Mouse (Mus musculus) cerebellum, postnatal 36 days (tissue): Measurements from ENCODE around the gene Dusp3.

Source experiments
- DNase-seq, 2 experiments: peaks; one replicate each; pipeline ENCODE4 v3.0.0; 2021 to 2022; ENCODE audit warnings: mixed read lengths in 2 of 2

The Dusp3 gene

DNA sequence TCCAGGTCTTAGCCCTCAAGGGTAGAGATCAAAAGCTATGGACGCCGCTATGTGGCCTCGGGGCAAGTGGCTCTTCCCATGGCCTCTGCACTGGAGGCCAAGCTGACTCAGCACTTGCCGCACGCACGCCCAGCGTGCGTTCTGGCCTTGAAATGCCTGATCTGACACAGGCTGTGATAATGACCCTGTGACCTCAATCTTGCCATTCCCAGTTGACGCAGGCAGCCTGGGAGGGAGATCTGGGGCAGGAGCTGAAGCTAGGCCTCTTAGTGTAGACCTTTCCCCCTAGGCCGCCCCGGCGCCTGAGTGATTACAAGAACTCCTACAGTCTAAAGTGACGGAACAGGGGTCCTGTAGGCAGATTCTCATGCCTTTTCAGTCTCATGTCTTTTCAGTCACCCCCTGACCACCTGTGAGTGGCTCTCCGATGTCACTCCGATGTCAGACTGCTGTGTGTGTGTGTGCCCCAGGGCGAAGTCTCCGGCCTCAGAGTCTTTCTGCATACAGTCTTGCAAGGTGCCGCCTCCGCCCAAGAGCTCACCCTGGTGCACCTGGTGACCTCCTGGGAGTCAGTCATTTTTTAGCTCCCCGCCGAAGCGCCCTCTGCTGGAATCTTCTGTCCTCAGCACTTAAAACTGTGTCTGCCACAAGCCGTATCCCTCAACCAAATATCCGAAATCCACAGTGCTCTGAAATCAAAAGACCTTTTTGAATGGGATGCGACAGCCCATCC is 58.6 kb downstream of the Dusp3 start:
- peak; percentile 47 to 60 for DNase-seq

- DNase-seq = no peak
Observed at GRCm38 (mm10) chr11:101926951-101927589, 59.7 kb downstream of the Dusp3 start.

DNA sequence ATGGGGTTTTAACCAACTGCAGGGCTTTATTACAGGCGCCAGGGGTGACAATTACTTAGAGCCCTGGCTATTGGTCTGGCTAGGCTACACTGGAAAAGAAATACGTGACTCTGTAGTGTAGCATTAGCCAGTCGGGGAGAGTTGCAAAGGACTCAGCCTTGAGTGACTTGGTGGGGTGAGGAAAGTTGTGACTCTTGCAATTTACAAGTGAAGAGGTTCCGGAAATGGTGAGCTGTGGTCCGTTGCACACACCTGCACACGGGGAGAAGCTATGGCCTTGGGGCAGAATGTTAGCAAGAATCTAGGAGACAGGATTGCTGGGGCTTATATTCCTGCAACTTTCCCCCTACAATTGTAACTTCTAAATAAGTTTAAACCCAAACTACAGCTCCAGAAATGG is 61.2 kb downstream of the Dusp3 start:
- DNase-seq = no peak

DNA sequence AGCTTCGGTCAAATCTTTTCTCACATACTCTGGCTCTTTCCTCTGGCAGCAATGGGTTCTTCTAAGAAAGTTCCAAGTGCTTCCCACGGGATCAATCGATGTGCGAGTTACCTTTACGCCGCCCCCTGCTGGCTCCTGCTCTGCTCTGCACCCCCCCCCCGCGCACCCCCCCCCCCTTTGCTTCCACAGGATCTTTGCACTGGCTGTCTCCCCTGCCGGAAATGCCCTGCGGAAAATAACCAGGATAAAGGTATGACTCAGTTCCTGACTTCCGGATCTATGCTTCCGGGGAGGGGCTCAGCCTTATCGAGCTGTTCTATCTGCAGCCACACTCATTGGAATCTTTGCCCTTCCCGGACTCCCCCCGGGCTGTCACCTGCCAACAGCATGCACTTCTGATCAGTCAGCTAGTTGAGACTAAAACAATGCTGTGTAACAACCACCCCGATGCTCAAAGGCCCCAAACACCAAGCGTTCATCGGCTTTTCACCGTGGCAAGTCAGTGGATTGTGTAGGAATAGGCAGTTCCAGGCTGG is 62.3 kb downstream of the Dusp3 start:
- DNase-seq = no peak

GRCm38 (mm10) chr11:101923988-101924387 is 62.8 kb downstream of the Dusp3 start:
- no peak for DNase-seq

DNA sequence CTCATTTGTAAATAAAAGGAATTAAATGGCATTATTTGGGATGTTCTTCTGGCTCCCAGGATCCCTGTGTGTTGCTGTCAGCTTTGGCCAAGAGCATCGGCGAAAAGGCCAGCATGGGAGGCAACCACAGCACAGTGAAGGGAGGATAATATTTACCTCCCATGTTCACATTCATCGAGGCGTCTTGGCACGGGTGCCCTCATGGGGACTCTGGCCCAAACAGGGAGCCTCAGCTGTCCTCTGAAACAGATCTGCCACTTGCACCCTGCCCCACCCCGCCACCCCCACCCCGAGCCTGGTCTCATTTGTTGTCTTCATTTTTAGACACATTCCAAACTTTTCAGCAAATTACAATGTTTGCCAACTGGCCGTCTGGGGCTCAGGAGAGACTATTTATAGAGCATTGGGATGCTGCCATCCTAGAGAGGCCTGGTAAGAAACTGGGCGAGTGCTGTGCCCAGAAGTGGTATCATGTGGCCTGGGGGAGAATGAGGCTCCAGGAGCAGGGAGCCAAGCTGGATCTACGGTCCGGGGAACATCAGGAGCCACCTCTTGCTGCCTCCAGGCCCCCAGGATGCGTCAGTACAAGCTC is 65.4 kb downstream of the Dusp3 start:
- DNase-seq = peak; percentile 32 to 38
